Mouse (Mus musculus): Measurements from ENCODE around the gene Gramd1b.
A peak's percentile ranks its signal among the peaks of the same experiment; 100 is the strongest.

Gene Gramd1b

DNA sequence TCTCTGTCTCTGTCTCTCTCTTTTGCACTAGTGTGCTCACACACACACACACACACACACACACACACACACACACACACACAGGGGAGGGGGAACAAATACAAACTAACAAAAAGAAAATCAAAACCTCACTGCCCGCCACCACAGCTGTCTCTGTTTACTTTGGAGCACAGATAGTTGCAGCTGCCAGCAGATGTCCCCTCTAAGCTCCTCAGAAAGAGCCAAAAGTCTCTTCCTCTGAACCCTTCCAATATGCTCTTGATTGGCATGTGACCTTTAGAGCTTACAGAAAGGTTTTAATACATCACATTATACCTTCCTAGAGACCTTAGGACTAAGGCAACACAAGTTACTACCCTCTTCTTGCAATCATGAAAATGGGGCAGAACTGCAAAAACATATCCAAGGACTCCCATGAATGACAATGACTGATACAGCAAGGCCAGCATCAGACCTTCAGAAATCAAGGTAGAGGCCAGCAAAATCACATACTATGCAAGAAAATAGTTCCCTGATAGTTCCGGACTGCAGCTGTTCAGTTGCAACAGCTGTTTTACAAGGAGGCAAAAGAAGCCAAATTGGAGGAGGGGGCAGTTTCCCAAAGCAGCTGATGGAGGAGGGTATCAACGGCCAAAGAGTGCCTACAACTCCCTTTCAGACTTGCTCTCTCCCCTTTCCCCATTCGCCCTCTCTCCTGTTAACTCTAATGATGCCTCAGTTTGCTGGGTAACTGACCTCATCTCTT lies 72.5 kb downstream of the Gramd1b start:
- DNase-seq (ENCODE audit: low spot score in 2 of 2): no peak

DNA sequence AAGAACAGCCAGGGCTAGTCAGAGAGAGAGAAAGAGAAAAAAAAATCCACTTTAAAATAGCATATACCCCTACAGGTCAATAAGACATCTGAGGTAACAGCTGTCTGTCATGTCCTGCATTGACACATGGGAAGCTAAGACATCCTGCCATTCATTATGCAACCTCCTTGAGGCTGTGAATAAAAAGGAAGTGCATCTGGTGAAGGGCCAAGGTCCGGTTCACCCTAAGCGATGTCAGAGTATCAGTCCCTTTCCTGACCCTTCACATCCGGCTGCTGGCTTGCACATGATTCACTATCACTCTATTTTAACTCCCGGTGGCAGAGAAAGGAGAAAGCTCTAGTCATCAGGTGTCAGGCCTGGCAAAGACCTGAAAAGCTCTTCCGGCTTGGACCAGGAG lies 73.7 kb downstream of the Gramd1b start:
- no peak for DNase-seq (ENCODE audit: low spot score in 2 of 2)

DNA sequence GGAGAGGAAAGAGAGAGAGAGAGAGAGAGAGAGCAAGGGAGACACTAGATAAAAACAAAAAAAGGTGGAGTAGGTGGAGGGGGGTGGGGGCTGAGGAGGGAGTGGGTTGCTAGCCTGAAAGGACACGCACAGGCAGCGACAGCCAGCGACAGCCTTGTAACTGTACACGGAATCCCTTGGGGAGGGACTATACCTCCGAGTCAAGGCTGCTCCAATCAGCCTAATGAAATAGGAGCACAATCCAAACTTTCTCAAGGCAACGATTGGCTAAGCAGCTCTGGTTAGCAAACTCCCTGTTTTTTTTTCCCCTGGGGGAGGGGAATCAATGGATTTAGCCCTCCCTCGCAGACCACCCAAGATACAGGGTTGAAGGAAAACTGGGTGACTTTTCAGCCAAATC lies 75.0 kb downstream of the Gramd1b start:
- no peak for DNase-seq (ENCODE audit: low spot score in 2 of 2)

- peak; percentile 40 to 69 for DNase-seq (ENCODE audit: low spot score in 2 of 2)
Measured at GRCm38 (mm10) chr9:40455336-40456185, 75.6 kb downstream of the Gramd1b start.

DNA sequence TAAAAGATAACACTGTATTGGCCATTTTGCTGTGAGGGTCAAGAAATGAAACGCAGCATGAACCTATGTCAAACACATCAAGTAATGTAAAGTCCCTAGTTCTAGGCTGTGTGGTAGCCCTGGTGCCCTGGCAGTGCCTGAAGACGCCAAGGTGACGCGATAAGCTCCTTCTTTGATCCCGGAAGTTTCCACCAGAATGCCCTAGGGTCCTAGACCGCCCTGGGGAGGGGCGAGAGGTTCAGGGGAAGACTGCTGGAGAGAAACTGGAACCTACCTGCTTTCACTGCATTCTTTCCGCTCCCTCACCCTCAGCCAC lies 76.2 kb downstream of the Gramd1b start:
- DNase-seq (ENCODE audit: low spot score in 2 of 2): no peak

DNA sequence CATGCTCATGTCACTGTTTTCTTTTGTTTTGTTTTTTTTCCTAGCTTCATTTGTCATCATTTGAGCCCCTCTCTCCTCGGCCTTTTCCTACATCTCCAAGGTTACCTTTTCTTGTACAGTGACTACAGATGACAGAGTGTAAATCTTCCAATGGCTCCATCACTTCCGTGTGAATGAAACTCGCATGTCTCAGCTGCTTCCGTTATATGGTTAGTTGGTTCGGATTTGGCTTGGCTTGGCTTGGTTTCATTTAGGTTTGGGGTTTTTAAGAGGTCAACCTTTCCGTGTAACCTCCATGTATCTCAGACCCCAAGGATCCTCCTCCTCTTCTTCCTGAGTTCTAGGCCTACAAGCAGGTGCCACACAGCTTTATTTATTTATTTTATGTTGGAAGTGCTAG lies 77.3 kb downstream of the Gramd1b start:
- DNase-seq (ENCODE audit: low spot score in 2 of 2): no peak

GRCm38 (mm10) chr9:40452208-40452607 lies 79.0 kb downstream of the Gramd1b start:
- DNase-seq (ENCODE audit: low spot score in 2 of 2): no peak

DNA sequence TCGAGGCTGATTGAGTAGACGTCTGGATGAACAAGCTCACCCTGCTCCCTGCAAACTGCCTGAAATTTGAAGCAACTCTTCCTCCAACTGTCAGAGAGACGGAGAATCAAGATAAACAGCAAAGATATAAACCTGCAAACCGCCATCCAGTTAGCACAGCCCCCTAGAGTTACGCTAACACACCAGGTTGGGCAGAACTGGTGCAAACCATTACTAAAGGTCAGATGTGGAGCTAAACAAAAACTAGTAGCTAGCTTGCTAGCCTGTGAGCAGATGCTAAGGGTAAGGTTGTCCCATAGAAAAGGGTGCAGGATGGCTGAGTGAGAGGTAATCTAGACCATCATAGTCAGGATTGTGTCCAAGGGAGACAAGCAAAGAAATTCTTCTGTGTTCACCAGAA lies 80.4 kb downstream of the Gramd1b start:
- no peak for DNase-seq (ENCODE audit: low spot score in 2 of 2)

- DNase-seq (ENCODE audit: low spot score in 2 of 2): no peak
Measured at GRCm38 (mm10) chr9:40450417-40450714, 80.8 kb downstream of the Gramd1b start.

DNA sequence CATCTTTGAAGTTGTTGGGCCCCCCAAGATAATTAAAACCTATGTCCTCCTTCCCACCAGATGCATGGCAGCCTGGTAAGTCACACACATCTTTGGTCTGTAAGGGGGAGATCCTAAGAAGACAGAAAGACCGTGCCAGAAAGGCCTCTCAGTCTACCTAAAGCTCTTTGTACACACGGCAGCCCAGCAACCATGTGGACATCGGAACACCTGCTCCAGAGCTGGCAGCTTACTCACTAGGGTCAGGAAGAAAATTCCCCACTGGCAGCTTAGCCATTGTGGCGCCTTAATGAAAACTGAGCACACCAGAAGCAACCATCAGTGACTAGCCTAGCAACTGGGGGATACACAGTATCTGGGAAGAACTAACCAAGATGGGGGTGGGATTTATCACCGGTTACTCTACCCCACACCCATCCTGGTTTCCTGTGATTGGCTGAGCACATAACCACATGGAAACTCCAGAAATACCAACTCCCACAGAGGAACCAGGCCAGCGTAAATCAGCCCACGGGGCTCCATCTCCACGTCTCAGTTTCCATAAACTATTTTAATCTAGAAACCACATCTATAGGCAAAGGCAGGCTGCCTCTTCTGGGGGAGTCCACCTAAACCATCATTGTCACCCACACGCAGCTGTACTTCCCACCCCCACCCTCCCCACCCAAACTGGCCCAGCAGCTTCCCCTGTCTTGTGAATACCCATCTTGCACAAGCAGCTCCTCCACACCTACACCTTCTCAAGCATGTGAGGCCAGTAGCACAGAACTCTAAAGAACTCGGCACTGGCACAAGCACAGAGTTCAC lies 81.4 kb downstream of the Gramd1b start:
- DNase-seq (ENCODE audit: low spot score in 2 of 2): no peak

DNA sequence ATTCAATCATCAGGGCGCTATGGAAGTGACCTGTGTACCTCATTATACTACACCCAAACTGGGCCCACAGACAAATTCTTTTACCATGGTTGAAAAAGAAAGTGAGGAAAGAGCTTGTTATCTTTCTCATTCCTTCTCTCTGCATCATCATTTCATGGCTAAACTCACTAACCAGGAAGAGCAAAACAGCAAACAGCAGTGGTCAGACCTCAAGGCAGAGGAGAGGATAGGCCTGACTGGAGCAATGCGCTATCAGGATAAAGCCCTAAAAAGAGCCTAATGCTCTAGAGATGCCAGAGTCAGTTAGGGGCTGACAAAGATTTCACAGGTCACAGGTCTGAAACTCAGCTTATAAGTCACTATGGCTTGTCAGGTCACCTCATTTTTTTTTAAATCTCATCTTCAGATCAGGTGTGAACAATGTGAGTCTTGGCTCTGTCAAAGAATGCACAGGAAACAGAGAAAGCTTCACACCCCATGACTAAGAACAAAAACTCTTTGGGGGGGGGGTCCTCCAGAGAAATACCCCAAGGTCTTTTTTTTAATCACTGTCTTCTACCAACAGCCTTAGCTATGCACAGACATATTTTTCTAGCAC lies 82.4 kb downstream of the Gramd1b start:
- no peak for DNase-seq (ENCODE audit: low spot score in 2 of 2)

- DNase-seq (ENCODE audit: low spot score in 2 of 2): no peak
Measured at GRCm38 (mm10) chr9:40447265-40447664, 83.9 kb downstream of the Gramd1b start.

DNA sequence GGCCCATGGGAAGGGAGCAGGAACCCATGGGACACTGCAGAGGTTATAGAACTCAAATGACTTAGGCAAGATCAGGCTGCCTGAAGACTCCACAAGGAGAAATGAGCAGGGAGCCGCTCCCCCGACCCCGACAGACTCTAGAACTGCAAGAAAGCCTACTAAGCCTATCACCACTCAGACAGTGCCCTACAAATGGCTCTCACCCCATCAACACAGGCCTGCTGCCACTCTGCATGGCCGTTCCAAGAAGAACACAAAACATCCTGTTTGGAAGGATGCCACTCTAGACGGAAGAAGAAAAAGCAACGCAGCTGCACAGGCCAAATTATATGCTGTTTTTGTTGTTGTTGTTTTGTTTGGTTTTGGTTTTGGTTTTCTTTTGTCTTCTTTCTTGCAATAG lies 86.2 kb downstream of the Gramd1b start:
- DNase-seq (ENCODE audit: low spot score in 2 of 2): no peak

GRCm38 (mm10) chr9:40442784-40443183 lies 88.4 kb downstream of the Gramd1b start:
- DNase-seq (ENCODE audit: low spot score in 2 of 2): no peak

DNA sequence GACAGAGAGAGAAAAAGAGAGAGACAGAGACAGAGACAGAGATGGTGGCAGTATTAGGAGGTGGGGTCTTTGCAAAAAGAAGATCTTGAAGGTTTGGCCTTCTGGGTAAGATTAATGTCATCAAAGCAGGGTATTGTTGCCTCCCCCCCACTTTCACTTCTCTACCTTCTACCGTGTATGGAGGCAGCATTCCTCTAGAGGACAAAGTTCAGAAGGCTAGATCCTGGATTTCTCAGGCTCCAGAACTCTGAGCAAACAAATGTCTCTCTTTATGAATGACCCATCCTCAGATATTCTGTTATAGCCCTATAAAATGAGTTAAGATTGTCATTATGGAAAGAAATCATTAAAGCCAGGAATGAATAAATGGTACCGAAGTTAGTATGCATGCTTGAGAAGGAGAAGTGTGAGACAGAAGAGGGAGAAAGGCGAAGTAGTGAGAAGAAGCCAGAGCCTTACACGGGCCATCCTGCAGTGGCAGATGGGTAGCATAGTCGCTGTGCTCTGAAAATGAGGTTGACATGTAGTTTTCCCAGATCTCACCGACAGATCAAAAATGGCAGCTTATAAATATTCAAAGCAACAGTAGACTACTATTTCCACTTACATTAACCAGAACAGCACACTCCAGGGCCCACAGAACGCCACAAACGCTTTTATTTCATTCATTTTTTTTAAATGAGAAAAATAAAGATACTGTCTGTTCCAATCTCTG lies 91.1 kb downstream of the Gramd1b start:
- no peak for DNase-seq (ENCODE audit: low spot score in 2 of 2)

DNA sequence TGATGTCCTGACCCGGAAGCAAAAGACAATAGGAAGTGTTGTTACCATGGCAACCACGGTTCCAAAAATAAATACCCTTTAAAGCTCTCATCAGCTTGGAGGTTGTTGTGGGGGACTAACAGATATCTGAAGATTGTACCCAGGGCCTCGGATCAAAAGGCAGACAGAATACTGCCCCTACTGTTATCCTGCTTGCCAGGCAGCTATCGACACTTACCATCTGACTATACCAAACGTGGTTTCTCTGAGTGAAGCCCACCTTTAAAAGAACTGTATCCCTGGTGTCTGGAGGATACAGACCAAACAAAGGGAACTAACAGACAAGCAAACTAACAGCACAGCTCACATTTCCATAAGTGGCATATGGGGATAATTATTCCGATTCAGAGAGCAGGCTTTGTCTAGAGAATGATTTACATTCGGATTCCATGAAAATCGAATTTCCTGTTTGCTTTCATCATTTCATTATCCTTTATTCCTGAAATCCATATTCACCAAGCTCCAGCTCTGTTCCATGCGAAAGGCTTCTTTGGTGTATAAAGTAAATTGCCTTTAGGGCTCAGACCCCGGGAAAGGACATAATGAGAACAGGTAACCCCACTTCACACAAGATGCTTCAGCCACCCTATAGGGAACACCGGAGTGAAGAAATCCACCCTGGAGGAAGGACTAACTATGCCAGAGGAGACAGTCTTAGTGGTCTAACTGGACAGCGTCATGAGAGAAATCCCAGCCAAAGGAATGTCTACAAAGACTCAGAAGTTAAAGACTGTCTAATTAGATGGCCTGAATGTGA lies 92.3 kb downstream of the Gramd1b start:
- DNase-seq (ENCODE audit: low spot score in 2 of 2): no peak

GRCm38 (mm10) chr9:40437891-40438290 lies 93.3 kb downstream of the Gramd1b start:
- DNase-seq (ENCODE audit: low spot score in 2 of 2): no peak

- no peak for DNase-seq (ENCODE audit: low spot score in 2 of 2)
Measured at GRCm38 (mm10) chr9:40433286-40433685, 97.9 kb downstream of the Gramd1b start.

- no peak for DNase-seq (ENCODE audit: low spot score in 2 of 2)
Measured at GRCm38 (mm10) chr9:40430969-40431368, 100.2 kb downstream of the Gramd1b start.

- no peak for DNase-seq (ENCODE audit: low spot score in 2 of 2)
Measured at GRCm38 (mm10) chr9:40427663-40428062, 103.5 kb downstream of the Gramd1b start.

All from spleen, postnatal 10 days (tissue).